13 mouse cellular contexts compared by ENCODE assay signal in the genomic region with DNA sequence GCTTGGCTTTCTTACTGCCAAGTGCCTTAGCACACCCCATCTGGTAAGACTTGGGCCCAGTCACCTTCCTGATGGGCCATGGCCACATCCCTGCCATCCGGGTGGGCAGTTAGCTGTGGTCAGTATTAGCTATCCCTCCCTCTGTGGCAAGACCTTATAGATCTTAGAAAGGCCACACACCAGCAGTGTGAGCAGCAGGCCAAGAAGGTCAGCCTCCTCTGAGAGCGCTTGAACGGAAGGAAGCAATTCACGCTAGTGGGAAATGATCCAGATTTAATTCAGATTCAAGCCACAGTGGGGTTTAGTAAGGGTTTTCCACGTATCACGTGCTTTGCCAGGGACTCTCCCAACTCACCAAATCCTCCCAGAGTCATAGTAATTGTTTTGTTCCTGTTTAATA.
DNase-seq lines count a peak whose midpoint lies in the region; ATAC-seq and TF ChIP-seq lines count a peak whose summit lies in the region.
"Had no signal": no experiment of that assay in that cellular context is flagged by ENCODE, and none has a peak within 500 bp of the region (broad histone marks: within the 10 kb centered on the region; RNA-seq: fewer than 3 reads in every experiment).

No protein-coding gene starts in this region.

- H3K4me3 ChIP-seq in heart, embryonic 15.5 days = no peak overlapping the region
- no peak overlapping the region for H3K4me3 ChIP-seq in stomach, postnatal 0 days (ENCODE audit: low read depth, low read length)
- no peak overlapping the region for H3K4me3 ChIP-seq in midbrain, embryonic 16.5 days (ENCODE audit: low read depth, low read length)
- H3K4me3 ChIP-seq: erythroblast, embryonic 14.5 days; liver, embryonic 15.5 days; midbrain, embryonic 10.5 days had no signal

- H3K4me1 ChIP-seq in heart, embryonic 15.5 days (replicated peaks) = no peaks in the 10 kb centered on the region; the same call in 1 of the 2 replicates
- peaks cover 4% of the 10 kb centered on the region for H3K4me1 ChIP-seq in stomach, postnatal 0 days (replicated peaks; ENCODE audit: control insufficient read depth, insufficient read depth)
- no peaks in the 10 kb centered on the region for H3K4me1 ChIP-seq in midbrain, embryonic 16.5 days (ENCODE audit: control insufficient read depth, insufficient read depth, low read length)
- H3K4me1 ChIP-seq: liver, embryonic 15.5 days had no signal

- no peak for TF ChIP-seq EP300 in stomach, postnatal 0 days (optimal IDR thresholded peaks at IDR 0.05)

- H3K9me3 ChIP-seq in heart, embryonic 15.5 days (replicated peaks) = no peaks in the 10 kb centered on the region
- H3K9me3 ChIP-seq in stomach, postnatal 0 days (ENCODE audit: control insufficient read depth, low read length) = no peaks in the 10 kb centered on the region
- H3K9me3 ChIP-seq in midbrain, embryonic 16.5 days (replicated peaks; ENCODE audit: control insufficient read depth, low read length, poor library complexity, severe bottlenecking) = no peaks in the 10 kb centered on the region
- H3K9me3 ChIP-seq: liver, embryonic 15.5 days; midbrain, embryonic 10.5 days had no signal

- ATAC-seq in heart, embryonic 15.5 days (replicated peaks; ENCODE audit: insufficient number of reproducible peaks, insufficient read depth, low FRiP score, low read depth) = no peak
- no peak; the same call in 1 of the 2 replicates for ATAC-seq in stomach, postnatal 0 days (ENCODE audit: low FRiP score, low TSS enrichment)
- ATAC-seq in cerebellum, adult (ENCODE audit: insufficient number of reproducible peaks, low FRiP score, low TSS enrichment) = no peak
- ATAC-seq in midbrain, embryonic 16.5 days = no peak

- H3K4me2 ChIP-seq in heart, embryonic 15.5 days = no peak overlapping the region
- no peak overlapping the region for H3K4me2 ChIP-seq in stomach, postnatal 0 days (replicated peaks; ENCODE audit: low read depth)
- no peak overlapping the region for H3K4me2 ChIP-seq in midbrain, embryonic 16.5 days (ENCODE audit: low read length)
- H3K4me2 ChIP-seq: liver, embryonic 15.5 days had no signal

- DNase-seq in gastrocnemius, adult 18-20 months (ENCODE audit: low spot score) = peak; percentile 59
- DNase-seq in gastrocnemius, postnatal 10 days = no peak
- DNase-seq in lung, postnatal 10 days = peak; percentile 13
- DNase-seq in lung, postnatal 36 days = no peak
- no peak for DNase-seq in stomach, postnatal 0 days (ENCODE audit: low spot score)
- DNase-seq: cerebellum, postnatal 10 days; kidney, postnatal 10 days had no signal

- H3K27me3 ChIP-seq in heart, embryonic 15.5 days = 0 out of 2 replicates have a peak, but pooled peaks cover 2% of the 10 kb centered on the region
- H3K27me3 ChIP-seq in stomach, postnatal 0 days (ENCODE audit: control insufficient read depth, insufficient read depth, low read length) = no peaks in the 10 kb centered on the region
- no peaks in the 10 kb centered on the region for H3K27me3 ChIP-seq in midbrain, embryonic 16.5 days (ENCODE audit: control insufficient read depth, insufficient read depth, low read depth, low read length)
- H3K27me3 ChIP-seq: liver, embryonic 15.5 days had no signal

- 65% methylated on average over 6 of the region's 6 CpGs for WGBS in heart, embryonic 15.5 days
- WGBS in stomach, postnatal 0 days = 36% methylated on average over 6 of the region's 6 CpGs
- WGBS in midbrain, embryonic 16.5 days = 34% methylated on average over 6 of the region's 6 CpGs

- peak overlapping the region; percentile 31 for H3K27ac ChIP-seq in heart, embryonic 15.5 days
- H3K27ac ChIP-seq in stomach, postnatal 0 days (replicated peaks) = peak overlapping the region; percentile 61
- H3K27ac ChIP-seq in midbrain, embryonic 16.5 days (ENCODE audit: low read length) = no peak overlapping the region
- H3K27ac ChIP-seq: liver, embryonic 15.5 days; midbrain, embryonic 10.5 days had no signal

- H3K36me3 ChIP-seq in heart, embryonic 15.5 days = no peaks in the 10 kb centered on the region
- no peaks in the 10 kb centered on the region for H3K36me3 ChIP-seq in stomach, postnatal 0 days (ENCODE audit: control insufficient read depth, insufficient read depth, low read length)
- H3K36me3 ChIP-seq in midbrain, embryonic 16.5 days (ENCODE audit: control insufficient read depth, insufficient read depth, low read length) = no peaks in the 10 kb centered on the region
- H3K36me3 ChIP-seq: liver, embryonic 15.5 days; midbrain, embryonic 10.5 days had no signal

- H3K9ac ChIP-seq in heart, embryonic 15.5 days = no peak overlapping the region
- H3K9ac ChIP-seq in stomach, postnatal 0 days (ENCODE audit: low read length) = no peak overlapping the region
- no peak overlapping the region for H3K9ac ChIP-seq in midbrain, embryonic 16.5 days (ENCODE audit: low read depth, low read length)
- H3K9ac ChIP-seq: liver, embryonic 15.5 days had no signal

- TF ChIP-seq CTCF in stomach, postnatal 0 days (IDR thresholded peaks at IDR 0.05; ENCODE audit: low read depth) = no peak

Comparison
In these comparisons a context has a peak if more than half of its experiments do, and no peak if none do; other contexts are left out.
1. DNase-seq: peak in gastrocnemius, adult 18-20 months (single experiment) and lung, postnatal 10 days (single experiment); none in gastrocnemius, postnatal 10 days (single experiment), lung, postnatal 36 days (single experiment) and stomach, postnatal 0 days (single experiment).